Mouse (Mus musculus) embryo, embryonic 9.5 days (tissue): Measurements from ENCODE around the gene Dnajc25.

Experiments
- DNase-seq: peaks from one replicate; pipeline ENCODE4 v3.0.0-alpha.2; 2017; ENCODE audit errors: extremely low spot score

Gene Dnajc25

GRCm38 (mm10) chr4:59006211-59006610, 11.3 kb downstream of the Dnajc25 start:
- DNase-seq: peak; percentile 15

GRCm38 (mm10) chr4:59007016-59007415, 12.2 kb downstream of the Dnajc25 start:
- DNase-seq: no peak

- DNase-seq: no peak
Observed at GRCm38 (mm10) chr4:59007974-59008373, 13.1 kb downstream of the Dnajc25 start.

GRCm38 (mm10) chr4:59009186-59009585, 14.3 kb downstream of the Dnajc25 start:
- no peak for DNase-seq

- no peak for DNase-seq
Observed at GRCm38 (mm10) chr4:59009696-59010095, 14.8 kb downstream of the Dnajc25 start.

GRCm38 (mm10) chr4:59011446-59011845, 16.6 kb downstream of the Dnajc25 start:
- DNase-seq: no peak

- DNase-seq: no peak
Observed at GRCm38 (mm10) chr4:59015181-59015580, 20.3 kb downstream of the Dnajc25 start.

GRCm38 (mm10) chr4:59016922-59017321, 22.1 kb downstream of the Dnajc25 start:
- DNase-seq: no peak

GRCm38 (mm10) chr4:59034325-59034917, 39.6 kb downstream of the Dnajc25 start:
- no peak for DNase-seq

- DNase-seq: peak; percentile 74
Observed at GRCm38 (mm10) chr4:59034918-59035785, 40.3 kb downstream of the Dnajc25 start, which contains the start of gene Gng10. Gene Gng10 (plus strand): TSS chr4:59035088.

GRCm38 (mm10) chr4:59035786-59036350, 41.0 kb downstream of the Dnajc25 start:
- DNase-seq: peak; percentile 12

- DNase-seq: peak; percentile 78
Observed at GRCm38 (mm10) chr4:59036490-59037127, 41.7 kb downstream of the Dnajc25 start.

GRCm38 (mm10) chr4:59037525-59037924, 42.7 kb downstream of the Dnajc25 start:
- no peak for DNase-seq

GRCm38 (mm10) chr4:59040397-59041287, 45.8 kb downstream of the Dnajc25 start:
- no peak for DNase-seq

GRCm38 (mm10) chr4:59043074-59043473, 48.2 kb downstream of the Dnajc25 start:
- DNase-seq: no peak

GRCm38 (mm10) chr4:59043891-59044290, 49.0 kb downstream of the Dnajc25 start:
- no peak for DNase-seq

GRCm38 (mm10) chr4:59047222-59047621, 52.4 kb downstream of the Dnajc25 start:
- no peak for DNase-seq

- no peak for DNase-seq
Observed at GRCm38 (mm10) chr4:59051081-59051480, 56.2 kb downstream of the Dnajc25 start.

- no peak for DNase-seq
Observed at GRCm38 (mm10) chr4:59057929-59058328, 63.1 kb downstream of the Dnajc25 start.

- no peak for DNase-seq
Observed at GRCm38 (mm10) chr4:59062526-59062925, 67.7 kb downstream of the Dnajc25 start.

GRCm38 (mm10) chr4:59069276-59069675, 74.4 kb downstream of the Dnajc25 start:
- DNase-seq: no peak
